Mouse (Mus musculus): ENCODE results near the gene Adig. TPM values are rescaled to one million over a fixed set of nuclear protein-coding genes. Genes with fewer than 3 reads are reported as not detected.

The Adig gene
- polyA plus RNA-seq, 1 experiment from 2014 or later = not detected

DNA sequence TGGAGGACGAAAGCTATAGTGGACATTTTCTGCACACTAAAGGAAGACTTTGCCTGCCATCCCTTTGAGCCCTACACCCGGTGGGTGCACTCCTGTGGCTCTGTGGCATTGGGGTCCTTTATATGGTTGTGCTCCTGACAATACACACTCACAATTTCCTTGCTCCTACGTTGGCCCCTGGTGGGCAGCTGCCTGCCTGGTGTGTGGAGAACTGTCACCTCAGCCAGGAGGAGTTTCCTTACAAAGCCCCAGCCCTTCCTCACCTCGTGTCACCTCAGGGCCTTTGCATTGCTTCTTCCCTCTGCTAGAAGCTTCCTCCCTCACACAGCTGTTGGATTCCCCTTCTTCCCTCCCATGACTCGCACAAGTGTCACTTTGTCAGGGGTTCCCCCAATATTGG lies 4.1 kb downstream of the Adig start:
- no peaks in the 10 kb centered on the region for H3K4me1 ChIP-seq (replicated peaks; ENCODE audit: control insufficient read depth, insufficient read depth, low read length)
- no peak overlapping the region for H3K4me3 ChIP-seq (replicated peaks; ENCODE audit: low read length)
- H3K9me3 ChIP-seq (ENCODE audit: control insufficient read depth, low read length) = no peaks in the 10 kb centered on the region
- no peak overlapping the region for H3K4me2 ChIP-seq (replicated peaks)
- H3K27me3 ChIP-seq (ENCODE audit: control insufficient read depth, insufficient read depth, low read length) = no peaks in the 10 kb centered on the region
- DNase-seq (ENCODE audit: low spot score) (no peak), ATAC-seq (ENCODE audit: low FRiP score) (no peak)
- WGBS = 84% methylated on average over 5 of the region's 5 CpGs
- H3K27ac ChIP-seq = no peak overlapping the region
- no peaks in the 10 kb centered on the region for H3K36me3 ChIP-seq (replicated peaks; ENCODE audit: control insufficient read depth, insufficient read depth)
- H3K9ac ChIP-seq = no peak overlapping the region

DNA sequence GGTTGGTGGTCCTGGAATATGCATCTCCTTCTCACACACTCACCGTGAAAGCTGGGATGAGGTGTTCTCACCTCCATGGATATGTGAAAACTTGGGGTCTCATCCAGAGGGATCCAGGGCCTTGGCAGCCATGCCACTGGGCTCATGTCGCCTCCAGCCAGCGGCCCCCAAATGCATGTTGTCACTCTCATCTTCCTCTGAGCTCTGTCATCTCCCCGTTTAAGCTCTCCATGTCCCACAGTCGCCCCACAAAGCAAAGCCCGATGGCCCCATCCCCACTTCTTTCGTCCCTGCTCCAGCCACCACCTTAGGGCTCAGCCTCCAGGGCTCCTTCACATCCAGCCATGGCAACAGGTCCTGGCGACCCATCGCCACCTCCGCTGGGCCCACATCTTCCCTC lies 4.6 kb downstream of the Adig start:
- DNase-seq (ENCODE audit: low spot score) = no peak
- no peaks in the 10 kb centered on the region for H3K27me3 ChIP-seq (ENCODE audit: control insufficient read depth, insufficient read depth, low read length)

DNA sequence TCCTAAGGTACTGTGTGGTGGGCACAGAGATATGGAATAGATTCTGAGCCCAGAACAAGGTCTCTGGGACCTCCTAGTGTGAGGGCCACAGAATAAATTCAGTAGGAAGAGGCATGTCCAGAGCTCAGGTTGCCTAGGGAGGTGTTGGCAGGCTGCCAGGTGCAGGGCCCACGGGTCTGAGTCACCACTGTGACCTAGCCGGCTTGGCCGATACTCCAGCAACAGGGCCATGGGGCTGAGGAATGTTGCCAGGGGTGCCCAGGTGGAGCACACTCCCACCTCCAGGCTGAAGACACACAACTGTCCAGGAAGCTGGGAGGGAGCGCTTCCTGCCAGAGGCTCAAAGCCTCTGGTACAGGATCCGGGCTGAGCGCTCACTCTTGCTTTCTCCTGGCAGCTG lies 8.3 kb downstream of the Adig start:
- 69% methylated on average over 6 of the region's 6 CpGs for WGBS
- Histone ChIP-seq H3K4me3 (replicated peaks; ENCODE audit: low read length) (no peak overlapping the region), H3K27me3 (ENCODE audit: control insufficient read depth, insufficient read depth, low read length) (no peaks in the 10 kb centered on the region), H3K27ac (no peak overlapping the region), H3K4me2 (replicated peaks) (no peak overlapping the region), H3K9ac (no peak overlapping the region), H3K36me3 (replicated peaks; ENCODE audit: control insufficient read depth, insufficient read depth) (no peaks in the 10 kb centered on the region), H3K4me1 (replicated peaks; ENCODE audit: control insufficient read depth, insufficient read depth, low read length) (no peaks in the 10 kb centered on the region), H3K9me3 (ENCODE audit: control insufficient read depth, low read length) (no peaks in the 10 kb centered on the region)
- no peak for DNase-seq (ENCODE audit: low spot score)
- no peak for ATAC-seq (ENCODE audit: low FRiP score)

More for the DNA sequence above, 4.6 kb downstream of the Adig start:
- WGBS = 92% methylated on average over 10 of the region's 10 CpGs
- Histone ChIP-seq H3K9ac (no peak overlapping the region), H3K36me3 (replicated peaks; ENCODE audit: control insufficient read depth, insufficient read depth) (no peaks in the 10 kb centered on the region), H3K4me1 (replicated peaks; ENCODE audit: control insufficient read depth, insufficient read depth, low read length) (no peaks in the 10 kb centered on the region), H3K4me2 (replicated peaks) (no peak overlapping the region), H3K27ac (no peak overlapping the region), H3K9me3 (ENCODE audit: control insufficient read depth, low read length) (no peaks in the 10 kb centered on the region), H3K4me3 (replicated peaks; ENCODE audit: low read length) (no peak overlapping the region)
- ATAC-seq (ENCODE audit: low FRiP score) = no peak

GRCm38 (mm10) chr2:158512528-158512927 lies 10.1 kb downstream of the Adig start, which contains the start of gene Arhgap40:
Gene Arhgap40, plus strand, starts transcription at chr2:158512796.
- Histone ChIP-seq H3K9ac (no peak within 1 kb of the TSS), H3K36me3 (replicated peaks; ENCODE audit: control insufficient read depth, insufficient read depth) (no peaks in the 10 kb centered on the region)

DNA sequence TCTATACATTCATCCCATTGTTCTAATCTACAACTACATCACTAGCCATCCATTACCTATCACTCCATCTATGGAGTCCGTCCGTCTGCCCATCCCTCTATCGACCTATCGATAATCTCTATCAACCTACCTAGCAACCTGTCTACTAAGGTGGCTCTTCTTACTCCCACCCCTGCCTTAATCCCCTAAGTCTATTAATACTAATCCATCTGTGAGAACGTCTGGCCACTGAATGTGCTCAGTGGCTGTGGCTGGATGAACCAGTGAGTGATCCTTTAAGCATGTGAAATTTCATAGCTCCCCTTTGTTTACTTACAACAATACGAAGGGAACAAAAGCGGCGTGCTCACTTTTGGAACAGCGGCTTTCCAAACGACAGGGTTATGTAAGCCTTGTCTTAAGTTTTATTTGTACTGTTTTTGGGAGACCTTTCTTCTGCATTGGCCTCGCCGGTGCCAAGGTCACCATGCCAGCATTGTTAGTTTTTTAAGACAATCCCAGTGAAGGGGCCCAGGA lies 11.5 kb downstream of the Adig start:
- ATAC-seq (ENCODE audit: low FRiP score) = no peak
- H3K9ac ChIP-seq = no peak overlapping the region
- H3K4me1 ChIP-seq (replicated peaks; ENCODE audit: control insufficient read depth, insufficient read depth, low read length) = no peaks in the 10 kb centered on the region
- H3K36me3 ChIP-seq (replicated peaks; ENCODE audit: control insufficient read depth, insufficient read depth) = no peaks in the 10 kb centered on the region
- no peaks in the 10 kb centered on the region for H3K9me3 ChIP-seq (ENCODE audit: control insufficient read depth, low read length)
- no peak overlapping the region for H3K27ac ChIP-seq
- H3K27me3 ChIP-seq (ENCODE audit: control insufficient read depth, insufficient read depth, low read length) = no peaks in the 10 kb centered on the region
- no peak overlapping the region for H3K4me3 ChIP-seq (replicated peaks; ENCODE audit: low read length)
- no peak overlapping the region for H3K4me2 ChIP-seq (replicated peaks)
- 84% methylated on average over 12 of the region's 12 CpGs for WGBS
- DNase-seq (ENCODE audit: low spot score) = no peak

More at GRCm38 (mm10) chr2:158512528-158512927, 10.1 kb downstream of the Adig start, which contains the start of gene Arhgap40:
- 90% methylated on average over 10 of the region's 10 CpGs for WGBS
- H3K4me1 ChIP-seq (replicated peaks; ENCODE audit: control insufficient read depth, insufficient read depth, low read length) = no peaks in the 10 kb centered on the region
- no peaks in the 10 kb centered on the region for H3K9me3 ChIP-seq (ENCODE audit: control insufficient read depth, low read length)
- H3K27me3 ChIP-seq (ENCODE audit: control insufficient read depth, insufficient read depth, low read length) = no peaks in the 10 kb centered on the region
- no peak for ATAC-seq (ENCODE audit: low FRiP score)
- no peak within 1 kb of the TSS for H3K4me3 ChIP-seq (replicated peaks; ENCODE audit: low read length)
- no peak within 1 kb of the TSS for H3K27ac ChIP-seq
- DNase-seq (ENCODE audit: low spot score) = no peak
- H3K4me2 ChIP-seq (replicated peaks) = no peak within 1 kb of the TSS

DNA sequence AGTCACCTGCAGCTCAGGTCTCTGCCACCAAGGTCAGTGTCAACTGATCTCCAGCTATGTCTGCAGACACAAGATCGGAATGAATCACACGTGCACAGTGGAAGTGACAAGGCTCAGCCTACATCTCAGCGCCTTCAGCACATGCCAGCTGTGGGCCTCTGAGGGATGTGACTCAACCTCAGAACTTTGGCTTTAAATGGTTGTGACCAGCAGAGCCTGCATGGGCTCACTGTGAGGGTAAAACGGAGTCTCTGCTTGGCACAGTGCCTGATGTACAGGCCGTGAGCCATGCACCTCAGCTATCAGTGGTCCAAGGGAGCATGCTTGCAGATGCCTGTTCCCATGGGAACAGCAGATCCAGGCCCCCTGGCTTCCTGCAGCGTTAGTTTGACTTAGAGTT lies 16.2 kb downstream of the Adig start:
- H3K27ac ChIP-seq = no peak overlapping the region
- H3K4me3 ChIP-seq (replicated peaks; ENCODE audit: low read length) = no peak overlapping the region
- H3K36me3 ChIP-seq (replicated peaks; ENCODE audit: control insufficient read depth, insufficient read depth) = no peaks in the 10 kb centered on the region
- no peaks in the 10 kb centered on the region for H3K27me3 ChIP-seq (ENCODE audit: control insufficient read depth, insufficient read depth, low read length)
- DNase-seq (ENCODE audit: low spot score) (no peak), ATAC-seq (ENCODE audit: low FRiP score) (no peak)
- 68% methylated on average over 6 of the region's 6 CpGs for WGBS
- H3K9ac ChIP-seq = no peak overlapping the region
- no peaks in the 10 kb centered on the region for H3K4me1 ChIP-seq (replicated peaks; ENCODE audit: control insufficient read depth, insufficient read depth, low read length)
- no peaks in the 10 kb centered on the region for H3K9me3 ChIP-seq (ENCODE audit: control insufficient read depth, low read length)
- no peak overlapping the region for H3K4me2 ChIP-seq (replicated peaks)

DNA sequence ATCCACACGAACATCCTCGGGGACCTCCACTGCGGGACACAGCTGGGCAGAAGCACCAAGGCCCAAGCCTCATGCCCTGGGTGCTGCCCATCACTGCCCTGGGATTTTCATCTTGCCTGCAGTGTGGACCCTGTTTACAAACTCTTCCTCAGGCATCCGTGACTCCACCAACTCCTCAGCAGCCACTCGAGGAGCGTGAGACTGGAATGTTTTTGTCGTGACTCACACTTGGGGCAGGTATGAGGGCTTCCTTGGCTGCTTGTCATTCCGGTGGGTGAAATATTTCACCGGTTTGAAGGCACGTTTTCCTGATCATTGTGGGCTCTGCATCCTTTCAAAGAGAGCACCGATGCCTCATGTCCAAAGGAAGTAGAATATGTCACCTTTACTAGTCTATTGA lies 16.7 kb downstream of the Adig start:
- DNase-seq (ENCODE audit: low spot score) (no peak), ATAC-seq (ENCODE audit: low FRiP score) (no peak)
- Histone ChIP-seq H3K9ac (no peak overlapping the region), H3K4me2 (replicated peaks) (no peak overlapping the region), H3K9me3 (ENCODE audit: control insufficient read depth, low read length) (no peaks in the 10 kb centered on the region), H3K27me3 (ENCODE audit: control insufficient read depth, insufficient read depth, low read length) (no peaks in the 10 kb centered on the region), H3K4me3 (replicated peaks; ENCODE audit: low read length) (no peak overlapping the region), H3K4me1 (replicated peaks; ENCODE audit: control insufficient read depth, insufficient read depth, low read length) (no peaks in the 10 kb centered on the region), H3K27ac (no peak overlapping the region), H3K36me3 (replicated peaks; ENCODE audit: control insufficient read depth, insufficient read depth) (no peaks in the 10 kb centered on the region)
- 83% methylated on average over 11 of the region's 11 CpGs for WGBS

DNA sequence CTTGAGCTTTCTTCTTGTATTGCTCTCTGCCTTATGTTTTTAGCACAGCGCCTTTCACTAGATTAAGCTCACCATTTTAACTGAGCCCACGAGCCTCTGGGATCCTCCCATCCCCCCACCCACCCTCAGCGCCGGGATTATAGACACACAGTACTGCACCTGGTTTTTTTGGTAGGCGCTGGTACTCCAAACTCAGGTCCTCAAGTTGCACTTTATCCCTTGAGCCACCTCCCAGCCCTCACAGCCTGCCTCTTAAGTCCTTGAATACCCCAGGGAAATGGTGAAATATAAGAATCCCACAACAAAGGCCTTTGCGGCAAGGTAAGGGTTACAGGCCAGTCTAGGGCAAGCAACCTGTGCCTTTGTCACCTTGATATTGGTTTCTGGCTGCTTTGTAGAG lies 17.4 kb downstream of the Adig start:
- Histone ChIP-seq H3K4me1 (replicated peaks; ENCODE audit: control insufficient read depth, insufficient read depth, low read length) (no peaks in the 10 kb centered on the region), H3K4me2 (replicated peaks) (no peak overlapping the region)

GRCm38 (mm10) chr2:158523060-158523459 lies 20.6 kb downstream of the Adig start:
- DNase-seq (ENCODE audit: low spot score) (no peak), ATAC-seq (ENCODE audit: low FRiP score) (no peak)
- Histone ChIP-seq H3K4me2 (replicated peaks) (no peak overlapping the region), H3K36me3 (replicated peaks; ENCODE audit: control insufficient read depth, insufficient read depth) (no peaks in the 10 kb centered on the region), H3K9me3 (ENCODE audit: control insufficient read depth, low read length) (no peaks in the 10 kb centered on the region), H3K27ac (no peak overlapping the region), H3K9ac (no peak overlapping the region), H3K27me3 (ENCODE audit: control insufficient read depth, insufficient read depth, low read length) (no peaks in the 10 kb centered on the region), H3K4me1 (replicated peaks; ENCODE audit: control insufficient read depth, insufficient read depth, low read length) (no peaks in the 10 kb centered on the region), H3K4me3 (replicated peaks; ENCODE audit: low read length) (no peak overlapping the region)
- WGBS = 82% methylated on average over 8 of the region's 8 CpGs

More for the DNA sequence above, 17.4 kb downstream of the Adig start:
- H3K4me3 ChIP-seq (replicated peaks; ENCODE audit: low read length) = no peak overlapping the region
- no peaks in the 10 kb centered on the region for H3K9me3 ChIP-seq (ENCODE audit: control insufficient read depth, low read length)
- no peak overlapping the region for H3K9ac ChIP-seq
- no peak for DNase-seq (ENCODE audit: low spot score)
- H3K27me3 ChIP-seq (ENCODE audit: control insufficient read depth, insufficient read depth, low read length) = no peaks in the 10 kb centered on the region
- WGBS = 91% methylated on average over 6 of the region's 6 CpGs
- H3K27ac ChIP-seq = no peak overlapping the region
- no peaks in the 10 kb centered on the region for H3K36me3 ChIP-seq (replicated peaks; ENCODE audit: control insufficient read depth, insufficient read depth)
- no peak for ATAC-seq (ENCODE audit: low FRiP score)
